Mouse (Mus musculus): Measurements from ENCODE around the gene Rufy2.
"Not testable (repeated sequence)": the region's sequence is repeated elsewhere in the genome, so short reads cannot be mapped to it uniquely, and the experiment has no call there.

DNA sequence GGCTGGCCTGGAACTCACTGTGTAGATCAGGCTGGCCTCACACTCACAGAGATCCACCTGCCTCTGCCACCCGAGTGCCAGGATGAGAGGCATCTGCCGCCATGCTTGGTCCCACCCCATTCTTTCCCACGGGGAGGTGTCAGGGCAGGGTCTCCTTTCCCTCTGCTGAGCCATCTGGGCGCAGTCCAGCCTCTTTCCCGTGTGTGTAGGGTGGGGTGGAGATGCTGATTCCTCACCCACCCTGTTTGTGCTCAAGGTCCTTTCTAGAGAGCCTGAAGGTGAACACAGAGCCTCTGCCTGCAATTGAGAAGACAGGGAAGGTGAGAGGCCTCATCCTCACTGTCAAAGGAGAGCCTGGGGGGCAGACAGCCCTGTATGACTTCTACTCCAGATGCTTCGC is 74.0 kb downstream of the Rufy2 start:
- TF ChIP-seq CTCF (IDR thresholded peaks at IDR 0.05; ENCODE audit: borderline replicate concordance, insufficient read depth, low read length); POLR2A (IDR thresholded peaks at IDR 0.05; ENCODE audit: low read depth, low read length): not testable (repeated sequence)
